Mouse (Mus musculus) neutrophil, adult 5-6 weeks (primary cell): ENCODE measurements around the gene Mrpl36. TPM values are rescaled to one million over a fixed set of nuclear protein-coding genes. Genes with fewer than 3 reads are reported as not detected.
A peak's percentile ranks its signal among the peaks of the same experiment; 100 is the strongest.

Experiments
- ATAC-seq: fragments of 151-379, 151-347 bp; 2 replicates; pipeline ENCODE4 v1.8.0; 2017; ENCODE audit warnings: mild to moderate bottlenecking, moderate TSS enrichment; ENCODE audit not compliant: insufficient number of reproducible peaks, poor library complexity, low FRiP score, severe bottlenecking; ENCODE audit errors: extremely low read depth
- total RNA-seq: library from RNA; stranded (forward); fragments of 200-1000 nt; gene quantifications from 2 replicates; pipeline ENCODE4 v1.2.3, GENCODE M21; 2017

The Mrpl36 gene
- 9.0 and 15.6 TPM in 2 replicates for total RNA-seq

DNA sequence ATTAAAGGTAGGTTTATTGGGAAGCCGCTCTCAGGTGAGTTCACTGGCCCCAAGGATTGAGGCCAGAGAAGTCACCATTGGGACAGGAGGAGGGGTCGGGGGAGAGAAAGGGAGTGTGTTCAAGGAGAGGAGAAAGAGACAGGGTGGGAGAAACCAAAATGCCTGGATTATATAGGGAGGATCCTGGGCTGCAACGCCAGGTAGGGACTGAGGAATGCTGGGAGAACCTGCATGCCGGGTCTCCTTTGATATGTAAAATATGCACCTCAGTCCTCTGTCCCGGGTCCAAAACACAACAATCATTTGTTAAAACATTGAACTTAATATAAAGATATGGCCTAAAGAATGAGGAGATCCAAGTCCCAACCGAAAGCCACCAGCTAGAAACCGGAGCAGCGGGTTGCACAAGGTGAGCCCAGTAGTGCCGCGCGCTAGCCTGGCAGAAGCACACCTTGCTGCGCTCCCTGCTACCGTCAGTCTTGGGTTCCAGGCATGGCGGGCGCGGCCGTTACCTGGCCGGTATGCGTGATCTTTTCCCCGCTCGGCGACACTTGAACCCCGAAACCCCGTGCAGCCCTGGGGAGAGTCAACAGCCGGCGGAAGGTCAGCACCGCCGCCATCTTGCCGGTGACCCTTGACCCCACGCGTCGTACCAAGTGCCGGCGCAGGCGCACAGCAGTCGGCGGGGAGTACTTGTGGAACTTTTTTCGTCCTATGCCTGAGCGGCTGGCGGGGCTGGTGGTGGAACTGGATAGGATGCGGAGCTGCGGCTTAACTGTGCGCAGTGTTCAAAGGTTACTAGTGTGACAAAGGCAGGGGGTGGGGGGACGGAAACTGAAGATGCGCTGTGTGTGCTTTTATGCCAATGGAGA, at the start of gene Mrpl36, which contains the start of gene Ndufs6:
Gene Mrpl36, plus strand, starts transcription at position 687 of the 872 bp plus-strand sequence.
Gene Ndufs6, minus strand, starts transcription at position 716 of the 872 bp plus-strand sequence.
- ATAC-seq, result peak; percentile 86

DNA sequence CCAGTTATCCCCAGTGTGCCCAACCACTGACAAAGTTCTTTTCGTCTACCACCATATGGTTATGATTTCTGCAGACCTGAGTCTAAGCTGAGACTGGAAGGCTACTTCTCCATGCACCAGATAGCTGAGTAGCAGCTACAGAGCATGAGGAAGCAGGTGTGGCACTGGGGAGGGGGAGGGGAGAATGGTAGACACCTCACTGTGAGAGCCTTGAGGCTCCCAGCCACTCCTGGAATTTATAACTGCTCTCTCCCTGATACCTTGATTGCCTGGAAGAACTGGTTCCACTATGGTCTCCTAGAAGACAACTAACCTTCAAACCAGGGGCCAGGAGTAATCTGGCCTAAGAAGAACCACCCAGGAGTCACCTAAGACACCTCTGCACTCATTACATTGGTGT, 49.1 kb upstream of the Mrpl36 start:
- no peak for ATAC-seq

DNA sequence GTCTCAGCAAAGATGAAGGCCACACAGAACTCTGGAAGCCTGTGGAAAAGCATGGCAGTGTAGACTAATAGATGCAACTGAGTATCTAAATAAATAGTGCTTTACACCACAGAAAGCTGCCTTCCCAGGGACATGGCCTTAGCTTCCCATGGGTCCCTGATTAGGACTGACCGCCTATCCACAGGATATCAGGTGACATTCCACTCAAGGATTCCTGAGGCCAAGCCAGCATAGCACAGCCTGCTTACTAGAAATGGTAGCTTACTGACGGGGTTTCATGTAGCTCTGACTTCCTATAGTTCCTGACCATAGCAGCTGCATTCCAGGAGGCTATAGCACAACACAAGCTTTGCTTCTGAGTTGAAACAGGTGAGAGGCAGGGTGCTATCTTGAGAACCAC, 45.9 kb upstream of the Mrpl36 start:
- ATAC-seq, result no peak

DNA sequence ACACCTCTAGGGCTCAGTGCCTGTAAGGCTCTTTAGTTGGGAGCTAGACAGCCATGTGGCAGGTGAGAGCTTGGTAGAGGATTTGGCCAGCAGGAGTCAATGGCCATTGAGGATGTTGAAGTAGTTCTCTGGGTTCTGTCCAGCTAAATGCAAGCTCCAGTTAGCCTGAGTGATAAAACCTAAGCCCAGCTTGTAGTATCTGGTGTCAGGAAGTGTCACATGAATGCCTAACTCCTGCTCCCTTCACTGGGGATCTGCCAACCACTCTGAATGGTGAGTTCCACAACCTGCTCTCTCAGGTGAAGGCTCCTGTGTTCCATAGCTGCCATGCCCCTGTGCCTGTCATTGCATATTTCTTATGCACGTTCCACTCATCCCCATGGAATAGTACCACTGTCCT, 44.8 kb upstream of the Mrpl36 start:
- no peak for ATAC-seq

DNA sequence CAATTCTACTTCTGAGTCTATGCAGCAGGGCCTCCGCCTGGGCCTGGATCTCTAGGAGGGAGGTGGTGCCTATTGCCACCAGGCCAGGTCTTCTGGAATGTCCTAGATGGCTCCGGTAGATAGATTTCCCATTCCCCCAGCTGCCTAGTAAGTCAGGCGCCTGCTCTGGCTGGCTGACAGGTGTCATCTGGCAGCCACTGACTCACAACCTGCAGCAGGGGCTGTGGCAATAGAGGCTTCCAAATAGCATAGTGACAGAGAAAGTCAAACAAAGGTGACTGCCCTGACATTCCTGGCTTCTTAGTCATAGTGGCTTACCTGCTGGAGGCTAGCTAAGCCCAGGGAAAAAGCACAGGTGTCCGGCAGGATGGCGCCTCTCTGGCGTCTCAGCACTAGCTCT, 38.1 kb upstream of the Mrpl36 start:
- ATAC-seq, result no peak

DNA sequence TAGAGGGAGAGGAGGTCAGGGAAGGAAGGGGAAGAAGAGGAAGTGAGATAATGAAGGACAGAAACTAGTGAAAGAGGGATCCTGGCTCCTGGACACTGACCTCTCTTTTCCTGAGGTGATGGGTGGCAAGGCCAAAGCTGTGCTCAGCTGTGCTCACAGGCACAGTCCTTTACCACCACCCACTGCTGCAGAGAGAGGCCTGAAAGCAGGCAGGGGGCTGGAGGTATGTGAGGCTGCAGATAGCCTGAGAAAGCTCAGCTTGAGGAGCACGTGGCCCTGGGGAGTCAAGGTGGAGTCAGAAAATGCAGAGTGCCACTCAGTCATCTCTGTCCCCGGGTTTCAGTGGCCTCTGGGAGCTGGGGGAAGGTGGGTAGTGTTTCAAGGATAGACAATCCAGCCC, 37.2 kb upstream of the Mrpl36 start:
- no peak for ATAC-seq

DNA sequence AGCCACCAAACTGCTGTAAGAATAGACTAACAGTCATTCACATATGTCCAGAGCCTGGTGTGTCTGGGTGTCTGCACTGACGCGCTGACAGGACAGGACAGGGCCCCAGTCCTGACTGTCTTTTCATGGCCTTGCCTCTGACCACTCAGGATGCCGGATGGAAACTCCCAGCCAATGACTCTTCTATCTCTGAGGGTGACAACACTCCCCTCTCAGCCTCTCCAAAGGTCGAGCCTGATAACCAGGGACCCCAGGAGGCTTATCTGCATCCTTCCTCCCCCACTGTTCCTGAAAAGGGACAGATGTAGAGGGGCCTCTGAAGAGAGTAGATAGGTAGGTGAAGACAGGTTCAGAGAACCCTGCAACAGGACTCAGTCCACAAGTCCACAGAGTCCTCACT, 29.6 kb upstream of the Mrpl36 start:
- no peak for ATAC-seq

DNA sequence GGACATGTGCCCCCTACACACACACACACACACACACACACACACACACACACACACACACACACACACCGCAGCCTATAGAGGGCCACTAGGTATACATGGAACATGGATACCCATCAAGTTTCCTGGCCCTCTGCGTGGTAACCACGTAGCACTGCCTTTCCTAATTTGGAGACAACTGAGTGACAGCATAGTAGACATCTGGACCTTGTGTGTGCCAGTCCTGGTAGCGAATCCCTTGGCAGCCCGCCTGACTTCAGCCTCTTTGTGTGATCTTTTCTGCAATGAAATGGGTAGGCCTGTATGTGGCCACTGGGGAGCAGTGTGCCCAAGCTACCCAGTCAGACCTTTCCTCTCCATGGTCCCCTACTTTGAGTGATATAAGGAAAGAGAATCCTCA, 29.0 kb upstream of the Mrpl36 start:
- no peak for ATAC-seq

DNA sequence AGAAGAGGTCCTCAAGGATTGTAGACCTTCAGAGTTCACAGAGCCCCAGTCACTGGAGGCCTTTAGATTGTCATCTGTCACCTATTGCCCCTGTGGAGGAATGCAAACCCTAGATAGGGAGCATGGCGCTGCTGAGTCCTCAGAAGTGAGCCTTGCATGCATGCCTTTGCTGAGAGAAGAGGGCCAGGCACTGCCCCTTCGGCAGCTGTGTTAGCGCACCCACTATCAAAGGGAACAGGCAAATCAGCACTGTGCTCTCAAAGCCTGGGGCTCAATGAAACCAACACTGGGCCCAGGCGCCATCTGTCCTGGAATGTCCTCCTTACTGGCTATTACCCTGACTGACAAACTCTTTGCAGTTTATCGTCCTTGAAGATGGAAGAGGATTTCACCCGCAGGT, 23.6 kb upstream of the Mrpl36 start:
- no peak for ATAC-seq

DNA sequence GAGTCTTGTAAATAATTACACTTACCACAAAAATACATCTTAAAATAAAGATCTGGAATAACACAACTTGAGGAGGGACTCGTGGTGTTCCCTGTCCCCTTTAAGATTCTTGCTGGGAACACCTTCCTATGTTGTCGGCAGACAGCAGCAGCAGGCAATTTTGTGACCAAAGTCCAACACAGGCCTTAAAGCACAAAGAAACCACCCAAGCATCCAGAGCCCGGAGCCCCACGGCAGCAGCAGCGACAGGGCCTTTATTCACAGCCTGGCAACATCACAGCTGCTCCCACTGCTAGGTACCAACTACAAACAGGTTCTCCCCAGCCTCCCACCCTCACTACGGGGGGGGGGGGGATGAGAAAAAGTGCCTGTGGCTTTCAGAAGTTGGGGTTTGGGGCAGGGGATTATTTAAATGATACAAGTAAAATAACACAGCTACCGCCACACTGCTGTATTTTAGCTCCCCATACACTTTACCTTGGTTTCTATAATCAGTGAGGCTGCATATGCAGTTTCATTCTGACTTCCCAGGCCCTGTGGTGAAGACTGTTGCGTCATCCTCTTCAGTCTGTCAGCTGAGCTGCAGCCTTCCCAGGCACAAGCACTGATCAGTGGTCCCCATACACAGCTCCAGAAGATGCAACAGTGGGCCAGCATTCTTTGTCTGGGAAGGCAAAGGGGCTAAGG, 22.8 kb upstream of the Mrpl36 start:
- ATAC-seq, result no peak

DNA sequence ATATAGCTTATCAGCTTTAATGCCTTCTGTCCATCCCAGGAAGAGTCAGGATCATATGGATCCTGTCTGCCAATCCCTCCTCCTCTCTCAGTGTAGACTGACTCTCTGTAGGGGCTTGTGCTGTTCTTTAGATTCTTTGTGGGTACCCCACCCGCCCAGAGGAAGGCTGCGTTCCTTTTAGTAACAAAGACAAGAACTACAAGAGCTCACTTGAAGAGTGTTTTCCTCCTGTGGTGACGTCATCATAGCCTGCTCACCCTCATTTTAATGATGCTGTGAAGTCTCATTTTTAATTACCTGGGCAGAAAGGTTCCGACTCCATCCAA, 22.3 kb upstream of the Mrpl36 start:
- no peak for ATAC-seq

DNA sequence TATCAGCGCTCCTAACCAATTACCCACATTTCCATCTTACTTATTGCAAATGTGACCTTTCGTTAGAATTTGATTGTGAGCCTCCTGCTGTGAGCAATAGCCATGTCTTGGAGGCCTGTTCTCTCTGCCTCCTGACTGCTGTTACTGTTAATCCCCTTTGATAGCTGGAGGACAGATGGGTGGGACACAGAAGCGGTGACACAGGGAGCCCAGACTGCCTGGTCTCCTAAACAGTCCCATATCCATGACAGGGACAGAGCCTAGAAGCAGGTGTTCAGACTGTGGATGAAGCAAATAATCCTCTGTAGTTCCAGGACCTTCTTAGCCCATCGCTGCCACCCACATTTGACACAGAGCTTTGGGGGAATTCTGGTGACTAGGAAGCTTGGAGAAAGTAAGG, 21.9 kb upstream of the Mrpl36 start:
- no peak for ATAC-seq

DNA sequence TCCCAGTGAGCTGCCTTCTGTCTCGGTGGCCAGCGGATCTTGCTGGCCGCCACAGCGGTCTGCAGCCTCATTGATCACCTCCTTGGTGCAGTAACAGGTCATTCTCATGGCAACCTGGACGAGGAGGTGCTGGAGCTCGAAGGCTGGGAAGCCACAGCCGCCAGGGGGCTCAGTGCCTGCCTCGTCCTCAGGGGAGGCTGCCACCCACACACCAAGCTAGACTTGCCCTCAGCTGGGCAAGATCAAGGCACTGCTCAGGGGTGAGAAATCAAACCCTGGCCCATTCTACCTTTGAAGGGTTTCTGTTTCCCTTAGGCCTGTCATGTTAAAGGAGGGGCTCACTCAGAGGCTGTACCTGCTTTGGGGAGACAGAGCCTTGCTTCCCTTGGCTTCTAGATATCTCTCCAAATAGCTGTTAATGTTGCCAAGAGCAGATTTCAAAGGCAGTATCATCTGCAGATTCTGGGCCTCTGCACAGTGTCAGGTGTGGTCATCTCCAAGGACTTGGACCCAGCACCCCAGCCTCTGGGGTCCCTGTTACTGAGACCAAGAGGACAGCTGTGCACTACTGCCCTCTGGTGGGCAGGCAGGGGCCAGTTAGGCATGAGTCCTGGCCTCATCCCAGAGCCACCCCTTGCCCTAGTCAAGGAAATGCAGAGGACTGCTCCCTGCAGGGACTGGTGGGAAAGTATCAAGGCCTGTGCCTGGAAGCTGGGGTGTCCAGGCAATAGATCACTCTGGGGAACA, 18.0 kb upstream of the Mrpl36 start:
- ATAC-seq, result no peak

DNA sequence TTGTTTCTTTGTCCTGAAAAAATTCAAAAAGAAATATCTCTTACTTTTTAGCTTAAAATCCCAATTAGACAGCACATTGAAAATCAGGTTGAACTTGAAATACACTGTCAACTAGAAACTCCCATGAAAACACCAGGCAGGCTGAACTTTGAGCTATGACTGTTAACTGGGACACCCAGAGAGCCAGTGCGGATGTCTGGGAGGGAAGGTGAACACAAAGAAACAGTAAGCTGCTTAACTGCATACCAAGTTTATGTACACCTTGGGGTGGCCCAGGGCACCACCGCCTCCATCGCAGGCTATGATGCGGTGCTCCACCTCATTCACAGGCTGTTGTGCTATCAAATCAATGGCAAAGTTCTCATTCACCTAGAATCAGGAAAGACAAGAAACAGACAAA, 8.3 kb upstream of the Mrpl36 start:
- no peak for ATAC-seq

DNA sequence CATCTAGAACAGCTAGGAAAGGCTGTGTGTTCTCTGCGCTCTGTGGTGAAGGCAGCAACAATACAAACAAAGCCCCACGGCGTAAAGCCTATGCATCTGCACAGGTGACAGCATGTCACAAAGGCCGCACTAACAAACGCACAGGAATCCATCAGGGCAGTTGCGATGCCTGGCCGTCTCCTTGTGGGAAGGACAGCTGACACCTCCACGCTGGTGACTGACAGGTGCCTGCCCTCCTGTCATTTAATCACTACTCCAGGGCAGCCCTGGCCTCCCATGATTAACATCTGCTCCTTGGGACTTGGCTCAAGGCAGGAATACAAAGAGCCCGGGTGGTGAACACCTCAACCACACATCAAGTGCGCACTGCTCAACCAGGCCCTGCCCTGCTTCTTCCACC, 5.7 kb upstream of the Mrpl36 start:
- ATAC-seq, result no peak

DNA sequence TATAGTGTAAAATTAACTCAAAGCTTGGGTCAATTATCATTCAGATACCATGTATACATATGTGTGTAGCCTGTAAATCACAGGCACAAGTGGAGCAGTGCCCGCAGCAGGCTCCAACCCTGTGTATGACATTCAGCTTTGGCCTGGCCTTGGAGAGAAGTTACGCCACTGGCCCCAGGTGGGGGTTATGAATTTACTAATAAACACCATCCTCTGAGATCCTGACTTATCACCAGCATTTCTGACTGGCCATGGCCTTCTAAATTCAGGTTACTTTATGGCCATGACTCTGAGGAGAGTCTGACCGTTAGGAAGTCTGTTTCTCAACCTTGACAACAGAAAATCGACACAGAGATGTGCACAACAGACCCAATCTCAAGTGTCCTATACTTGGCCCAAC, 4.9 kb upstream of the Mrpl36 start:
- ATAC-seq, result no peak

DNA sequence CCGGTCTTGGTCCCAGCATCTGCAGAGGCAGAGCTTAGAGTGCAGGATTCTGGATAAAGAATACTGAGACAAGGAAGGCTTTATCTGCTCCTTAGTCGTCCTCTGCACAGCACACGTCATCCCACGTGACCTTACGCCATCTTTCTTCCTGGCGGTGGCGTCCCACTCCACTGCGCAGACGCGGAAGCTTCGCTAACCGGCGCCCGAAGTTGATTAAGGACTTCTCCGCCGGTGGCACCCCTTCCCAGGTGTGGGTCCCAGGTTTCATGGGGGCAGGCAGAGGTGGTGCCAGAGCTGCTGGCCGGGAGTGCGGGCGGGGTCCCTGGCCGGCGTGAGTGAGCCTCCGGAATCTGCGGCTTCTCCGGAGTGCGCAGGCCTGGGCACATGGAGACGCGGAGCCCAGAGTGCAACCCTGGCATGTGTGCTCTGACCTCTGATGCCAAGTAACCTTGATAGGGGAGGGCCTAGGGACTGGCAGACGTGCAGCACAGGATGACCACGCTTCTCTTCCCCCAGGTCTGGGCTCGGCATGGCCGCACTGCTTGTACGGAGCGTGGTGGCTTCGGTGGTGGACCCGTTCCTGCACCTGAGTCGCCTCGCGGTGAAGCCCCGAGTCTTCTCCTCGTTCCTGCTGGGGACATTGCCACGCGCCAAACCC, 2.7 kb downstream of the Mrpl36 start:
- ATAC-seq, result peak; percentile 66

DNA sequence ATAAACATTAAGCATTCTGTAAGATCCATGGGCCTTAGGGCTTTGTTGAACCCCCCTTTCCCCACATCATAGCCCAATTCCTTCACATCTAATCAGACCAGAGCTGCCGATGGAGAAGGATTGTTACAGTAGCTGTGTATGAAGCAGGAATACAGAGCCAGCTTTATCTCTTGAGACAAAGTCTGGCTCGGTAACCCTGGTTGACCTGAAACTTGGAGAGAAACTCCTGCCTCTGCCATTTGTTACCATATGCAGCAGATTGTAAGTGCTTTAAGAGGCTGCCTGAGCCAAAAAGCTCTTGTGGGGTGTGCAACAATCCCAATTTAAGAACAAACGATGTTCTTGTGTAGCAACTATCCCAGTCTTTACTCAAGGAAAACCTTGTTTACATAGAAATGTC, 3.4 kb downstream of the Mrpl36 start:
- ATAC-seq, result no peak

DNA sequence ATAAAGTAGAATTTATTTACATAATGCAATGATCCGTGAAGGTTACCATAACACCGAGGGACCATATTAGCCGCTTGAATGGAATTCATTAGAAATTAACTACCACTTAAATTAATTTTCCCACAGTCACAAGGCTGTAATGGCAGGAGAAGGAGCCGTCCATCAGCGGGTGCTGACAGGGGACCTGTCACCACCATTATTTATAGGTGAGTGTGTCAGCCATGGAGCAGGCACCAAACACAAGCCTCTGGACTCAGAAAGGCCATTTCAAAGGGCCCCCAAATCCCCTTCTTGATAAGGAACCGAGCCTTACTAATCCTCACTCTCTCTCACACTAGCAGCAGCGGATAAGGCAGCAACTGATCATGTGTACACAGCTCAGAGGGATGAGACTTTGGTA, 8.4 kb downstream of the Mrpl36 start:
- no peak for ATAC-seq
